In genomic region chr2:71722913-71723312, GRCm38 (mm10) we compare ENCODE assay signal across 21 mouse cellular contexts. TPM values are rescaled to one million over a fixed set of nuclear protein-coding genes. Genes with fewer than 3 reads are reported as not detected.
DNase-seq lines count a peak whose midpoint lies in the region; ATAC-seq and TF ChIP-seq lines count a peak whose summit lies in the region.
"Had no signal": no experiment of that assay in that cellular context is flagged by ENCODE, and none has a peak within 500 bp of the region (broad histone marks: within the 10 kb centered on the region; RNA-seq: fewer than 3 reads in every experiment).

No protein-coding gene starts in this region.

- no peak overlapping the region for H3K4me2 ChIP-seq in myocyte (ENCODE audit: low read depth)
- no peak overlapping the region for H3K4me2 ChIP-seq in midbrain, embryonic 11.5 days
- H3K4me2 ChIP-seq: embryonic facial prominence, embryonic 15.5 days; heart, embryonic 13.5 days; hindbrain, embryonic 15.5 days had no signal

- H3K9me3 ChIP-seq in midbrain, embryonic 11.5 days (ENCODE audit: control insufficient read depth, low read length) = no peaks in the 10 kb centered on the region
- H3K9me3 ChIP-seq: embryonic facial prominence, embryonic 15.5 days; forebrain, embryonic 10.5 days; heart, embryonic 13.5 days; hindbrain, embryonic 15.5 days had no signal

- DNase-seq in 416B (ENCODE audit: low read depth) (peak; percentile 90), NIH3T3 (ENCODE audit: low read depth) (peak; percentile 55)
- DNase-seq in gastrocnemius, postnatal 10 days = no peak
- DNase-seq in midbrain, embryonic 11.5 days (ENCODE audit: low spot score, missing footprints) = no peak
- DNase-seq in cerebellum, adult 18-20 months = no peak
- DNase-seq: cerebellum, adult 11-12 months; cerebellum, adult 9-11 months; embryo, embryonic 11 days; gastrocnemius, postnatal 25 days; heart, adult 11 months; heart, postnatal 36 days had no signal

- H3K9ac ChIP-seq in midbrain, embryonic 11.5 days (ENCODE audit: low read length) = no peak overlapping the region
- H3K9ac ChIP-seq: embryonic facial prominence, embryonic 15.5 days; heart, embryonic 13.5 days; hindbrain, embryonic 15.5 days had no signal

- WGBS in midbrain, embryonic 11.5 days = 87% methylated on average over 5 of the region's 5 CpGs

- H3K79me2 ChIP-seq in myocyte (ENCODE audit: control insufficient read depth, insufficient read depth) = no peaks in the 10 kb centered on the region

- no peak for TF ChIP-seq POLR2A in myocyte (IDR thresholded peaks at IDR 0.05; ENCODE audit: insufficient read length, low read depth)

- H3K4me3 ChIP-seq in myocyte = no peak overlapping the region
- no peak overlapping the region for H3K4me3 ChIP-seq in midbrain, embryonic 11.5 days (ENCODE audit: low read depth, low read length)
- H3K4me3 ChIP-seq: embryonic facial prominence, embryonic 15.5 days; erythroblast, embryonic 14.5 days; forebrain, embryonic 10.5 days; heart, embryonic 13.5 days; hindbrain, embryonic 15.5 days had no signal

- no peak overlapping the region for H3K27ac ChIP-seq in midbrain, embryonic 11.5 days (ENCODE audit: low read depth, low read length)
- H3K27ac ChIP-seq: embryonic facial prominence, embryonic 15.5 days; forebrain, embryonic 10.5 days; heart, embryonic 13.5 days; hindbrain, embryonic 15.5 days had no signal

- no peaks in the 10 kb centered on the region for H3K27me3 ChIP-seq in myocyte (ENCODE audit: control insufficient read depth, insufficient read depth, insufficient read length)
- H3K27me3 ChIP-seq in midbrain, embryonic 11.5 days (ENCODE audit: control insufficient read depth, insufficient read depth, low read length) = no peaks in the 10 kb centered on the region
- H3K27me3 ChIP-seq: CH12.LX; embryonic facial prominence, embryonic 15.5 days; heart, embryonic 13.5 days; hindbrain, embryonic 15.5 days had no signal

- peak; percentile 77 for ATAC-seq in megakaryocyte, adult 5-6 weeks (ENCODE audit: poor library complexity, severe bottlenecking)
- ATAC-seq in midbrain, embryonic 11.5 days (ENCODE audit: low FRiP score) = no peak
- ATAC-seq: forebrain, embryonic 14.5 days; intestine, embryonic 16.5 days had no signal

- H3K36me3 ChIP-seq in myocyte (ENCODE audit: control insufficient read depth, insufficient read depth) = no peaks in the 10 kb centered on the region
- no peaks in the 10 kb centered on the region for H3K36me3 ChIP-seq in midbrain, embryonic 11.5 days (ENCODE audit: control insufficient read depth, insufficient read depth, low read length)
- H3K36me3 ChIP-seq: embryonic facial prominence, embryonic 15.5 days; forebrain, embryonic 10.5 days; heart, embryonic 13.5 days; hindbrain, embryonic 15.5 days had no signal

- H3ac ChIP-seq in myocyte (ENCODE audit: control insufficient read depth, insufficient read length) = no peak overlapping the region

- H3K4me1 ChIP-seq in midbrain, embryonic 11.5 days (ENCODE audit: control insufficient read depth, insufficient read depth, low read length) = 0 out of 2 replicates have a peak, but pooled peaks cover 4% of the 10 kb centered on the region

TF ChIP-seq in myocyte, 11 proteins besides CTCF, POLR2A, EP300 and RAD21:
- TF ChIP-seq USF1 (IDR thresholded peaks at IDR 0.05; ENCODE audit: low read depth) = no peak
- TF ChIP-seq CEBPB (IDR thresholded peaks at IDR 0.05; ENCODE audit: insufficient read depth, poor library complexity, severe bottlenecking) = peak; percentile 75
- no peak for TF ChIP-seq POLR2AphosphoS2 (IDR thresholded peaks at IDR 0.05; ENCODE audit: insufficient read length, low read depth)
- no peak for TF ChIP-seq MYOD1 (IDR thresholded peaks at IDR 0.05; ENCODE audit: control insufficient read depth in 1 of 3, insufficient read length in 2 of 3, low read depth in 2 of 3)

RNA-seq across cellular contexts. Expression of gene Itga6, which starts 22.5 kb away (rescaled TPM):
- total RNA-seq in megakaryocyte, adult 5-6 weeks (2015) = 16.0 and 17.4 TPM in 2 replicates
- 15.3 and 16.5 TPM in 2 replicates for total RNA-seq in megakaryocyte, adult 5-6 weeks (2017)
- 50.4 TPM for polyA plus RNA-seq in myocyte (2012; fragmentation: generic; extraction: Trizol)
- total RNA-seq in gastrocnemius, postnatal 10 days (2021) = 10 to 100 TPM; 46.4 to 50.3 TPM
- polyA plus RNA-seq in midbrain, embryonic 11.5 days (2014; fragmentation: Nextera tagmentation; extraction: Ambion mirVana) = 28.5 and 28.7 TPM in 2 replicates

Comparison
In these comparisons a context has a peak if more than half of its experiments do, and no peak if none do; other contexts are left out.
1. DNase-seq: peak in 416B (single experiment) and NIH3T3 (single experiment); none in gastrocnemius, postnatal 10 days (single experiment), midbrain, embryonic 11.5 days (single experiment) and cerebellum, adult 18-20 months (0 of 2).